ENCODE assay signal across 26 mouse cellular contexts in the genomic region with DNA sequence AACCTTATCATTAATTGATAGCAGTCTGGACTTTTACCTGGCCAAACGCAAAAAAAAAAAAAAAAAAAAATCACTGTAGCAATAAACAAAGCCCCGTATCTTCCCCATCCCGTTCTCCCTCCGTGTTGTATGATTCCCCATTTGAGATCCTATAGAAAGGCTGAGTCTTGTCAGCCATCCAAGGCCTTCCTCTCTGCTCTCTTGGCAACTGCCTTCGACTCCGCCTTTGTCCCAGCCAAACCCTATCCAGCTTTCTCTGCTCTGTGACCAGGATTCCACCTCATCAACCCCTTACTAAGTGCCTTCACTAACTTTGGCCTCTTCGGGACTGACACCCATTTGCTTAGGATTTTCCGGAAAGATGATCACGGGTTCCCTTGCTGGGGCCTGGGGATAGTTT. TPM values are rescaled to one million over a fixed set of nuclear protein-coding genes. Genes with fewer than 3 reads are reported as not detected.
DNase-seq lines count a peak whose midpoint lies in the region; ATAC-seq and TF ChIP-seq lines count a peak whose summit lies in the region.
"Had no signal": no experiment of that assay in that cellular context is flagged by ENCODE, and none has a peak within 500 bp of the region (broad histone marks: within the 10 kb centered on the region; RNA-seq: fewer than 3 reads in every experiment).

No protein-coding gene starts in this region.

- H3K36me3 ChIP-seq in hindbrain, embryonic 10.5 days: no peaks in the 10 kb centered on the region
- no peaks in the 10 kb centered on the region for H3K36me3 ChIP-seq in hindbrain, postnatal 0 days (ENCODE audit: insufficient read depth, low read length)
- H3K36me3 ChIP-seq in midbrain, embryonic 10.5 days: peaks cover 2% of the 10 kb centered on the region; the same call in 1 of the 2 replicates
- H3K36me3 ChIP-seq in midbrain, postnatal 0 days (ENCODE audit: insufficient read depth, low read length): no peaks in the 10 kb centered on the region
- H3K36me3 ChIP-seq: embryonic facial prominence, embryonic 12.5 days; G1E; heart, embryonic 12.5 days; kidney, embryonic 15.5 days; lung, embryonic 15.5 days; neural tube, embryonic 13.5 days had no signal

- no peaks in the 10 kb centered on the region for H3K9me3 ChIP-seq in hindbrain, embryonic 10.5 days
- no peaks in the 10 kb centered on the region for H3K9me3 ChIP-seq in hindbrain, postnatal 0 days (ENCODE audit: low read length)
- H3K9me3 ChIP-seq in midbrain, embryonic 10.5 days (replicated peaks): no peaks in the 10 kb centered on the region
- H3K9me3 ChIP-seq in midbrain, postnatal 0 days (ENCODE audit: low read length): no peaks in the 10 kb centered on the region
- H3K9me3 ChIP-seq: embryonic facial prominence, embryonic 12.5 days; heart, embryonic 12.5 days; kidney, embryonic 15.5 days; lung, embryonic 15.5 days; neural tube, embryonic 13.5 days had no signal

- no peak overlapping the region for H3K4me2 ChIP-seq in hindbrain, postnatal 0 days (ENCODE audit: low read depth, low read length)
- no peak overlapping the region for H3K4me2 ChIP-seq in midbrain, postnatal 0 days (ENCODE audit: low read depth, low read length, poor library complexity, severe bottlenecking)
- H3K4me2 ChIP-seq: embryonic facial prominence, embryonic 12.5 days; heart, embryonic 12.5 days; kidney, embryonic 15.5 days; lung, embryonic 15.5 days had no signal

- no peak for TF ChIP-seq CTCF in hindbrain, postnatal 0 days (IDR thresholded peaks at IDR 0.05; ENCODE audit: low read depth)
- no peak for TF ChIP-seq CTCF in midbrain, postnatal 0 days (IDR thresholded peaks at IDR 0.05)

- H3K9ac ChIP-seq in hindbrain, postnatal 0 days (replicated peaks; ENCODE audit: low read length): no peak overlapping the region
- H3K9ac ChIP-seq in midbrain, postnatal 0 days (replicated peaks; ENCODE audit: low read length, poor library complexity, severe bottlenecking): no peak overlapping the region
- H3K9ac ChIP-seq: embryonic facial prominence, embryonic 12.5 days; heart, embryonic 12.5 days; kidney, embryonic 15.5 days; liver, embryonic 14.5 days; lung, embryonic 15.5 days; neural tube, embryonic 13.5 days had no signal

- peaks cover 73% of the 10 kb centered on the region for H3K4me1 ChIP-seq in hindbrain, embryonic 10.5 days (replicated peaks)
- peaks cover 21% of the 10 kb centered on the region for H3K4me1 ChIP-seq in hindbrain, postnatal 0 days (ENCODE audit: insufficient read depth, low read length)
- H3K4me1 ChIP-seq in midbrain, embryonic 10.5 days: peaks cover 80% of the 10 kb centered on the region
- peaks cover 18% of the 10 kb centered on the region for H3K4me1 ChIP-seq in midbrain, postnatal 0 days (ENCODE audit: insufficient read depth, low read length)

- H3K27ac ChIP-seq in hindbrain, embryonic 10.5 days: peak overlapping the region; percentile 72
- no peak overlapping the region for H3K27ac ChIP-seq in hindbrain, postnatal 0 days
- peak overlapping the region; percentile 100 for H3K27ac ChIP-seq in midbrain, embryonic 10.5 days (replicated peaks)
- no peak overlapping the region for H3K27ac ChIP-seq in midbrain, postnatal 0 days (ENCODE audit: low read depth, low read length)
- H3K27ac ChIP-seq: embryonic facial prominence, embryonic 12.5 days; heart, adult 2 months; kidney, embryonic 15.5 days; liver, embryonic 14.5 days; lung, embryonic 15.5 days had no signal

- peak; percentile 19 to 24 for DNase-seq in cerebellum, postnatal 25 days
- DNase-seq in cerebellum, adult 9-10 months: no peak
- no peak for DNase-seq in hindbrain, embryonic 10.5 days (ENCODE audit: low spot score)
- no peak for DNase-seq in hindbrain, postnatal 0 days (ENCODE audit: low spot score)
- no peak for DNase-seq in midbrain, embryonic 10.5 days (ENCODE audit: low spot score)
- DNase-seq in midbrain, postnatal 0 days (ENCODE audit: low spot score): no peak
- DNase-seq in B cell, adult 2 months: no peak
- DNase-seq in layer of hippocampus, postnatal 36 days: no peak
- DNase-seq: adrenal gland, adult 8-10 months; cerebellum, adult 8-10 months; embryo, embryonic 11 days; heart, adult 2 months; heart, postnatal 4 days; kidney, adult 18-20 months; kidney, postnatal 4 days; liver; right cerebral cortex, postnatal 4 days; thymus, adult 2 months; thymus, postnatal 36 days had no signal

- H3K4me3 ChIP-seq in hindbrain, embryonic 10.5 days: no peak overlapping the region
- H3K4me3 ChIP-seq in hindbrain, postnatal 0 days (ENCODE audit: low read length): no peak overlapping the region
- no peak overlapping the region for H3K4me3 ChIP-seq in midbrain, embryonic 10.5 days
- no peak overlapping the region for H3K4me3 ChIP-seq in midbrain, postnatal 0 days (ENCODE audit: low read depth, low read length)
- H3K4me3 ChIP-seq: embryonic facial prominence, embryonic 12.5 days; heart, adult 2 months; heart, embryonic 12.5 days; kidney, embryonic 15.5 days; lung, embryonic 15.5 days; neural tube, embryonic 13.5 days had no signal

- WGBS in hindbrain, embryonic 10.5 days: 75% methylated on average over 9 of the region's 9 CpGs
- 48% methylated on average over 9 of the region's 9 CpGs for WGBS in hindbrain, postnatal 0 days
- 76% methylated on average over 9 of the region's 9 CpGs for whole genome bisulfite sequencing in midbrain, embryonic 10.5 days
- WGBS in midbrain, postnatal 0 days: 59% methylated on average over 9 of the region's 9 CpGs

- H3K27me3 ChIP-seq in hindbrain, embryonic 10.5 days (ENCODE audit: insufficient read depth, poor library complexity, severe bottlenecking): peaks cover 29% of the 10 kb centered on the region
- H3K27me3 ChIP-seq in hindbrain, postnatal 0 days (ENCODE audit: insufficient read depth, low read length): no peaks in the 10 kb centered on the region
- peaks cover 29% of the 10 kb centered on the region for H3K27me3 ChIP-seq in midbrain, embryonic 10.5 days (ENCODE audit: low read depth, poor library complexity, severe bottlenecking)
- H3K27me3 ChIP-seq in midbrain, postnatal 0 days (ENCODE audit: insufficient read depth, low read length): no peaks in the 10 kb centered on the region
- H3K27me3 ChIP-seq: neural tube, embryonic 13.5 days had no signal

- no peak for ATAC-seq in hindbrain, postnatal 0 days
- ATAC-seq in midbrain, postnatal 0 days (ENCODE audit: low FRiP score): no peak

RNA-seq across cellular contexts. Expression of gene Ephb2, which starts 2.2 kb away (rescaled TPM):
- 13.4 and 21.5 TPM in 2 replicates for polyA plus RNA-seq in hindbrain, embryonic 10.5 days (2016; fragmentation: Nextera tagmentation; extraction: Ambion mirVana)
- 136 and 150 TPM in 2 replicates for total RNA-seq in hindbrain, postnatal 0 days (2014; rRNA removed)
- 12.6 and 13.0 TPM in 2 replicates for polyA plus RNA-seq in hindbrain, postnatal 0 days (2015; fragmentation: Nextera tagmentation; extraction: Ambion mirVana)
- polyA plus RNA-seq in midbrain, embryonic 10.5 days (2016; fragmentation: Nextera tagmentation; extraction: Ambion mirVana): 15.6 and 20.9 TPM in 2 replicates
- 149 and 202 TPM in 2 replicates for total RNA-seq in midbrain, postnatal 0 days (2014; rRNA removed)
- polyA plus RNA-seq in midbrain, postnatal 0 days (2015; fragmentation: Nextera tagmentation; extraction: Ambion mirVana): 13.6 and 15.6 TPM in 2 replicates
- total RNA-seq in layer of hippocampus, postnatal 36 days (2021): 10 to 100 TPM; 24.5 to 26.2 TPM

RNA-seq across cellular contexts. Expression of gene C1qb, which starts 48.0 kb away (rescaled TPM):
- polyA plus RNA-seq in hindbrain, embryonic 10.5 days (2016; fragmentation: Nextera tagmentation; extraction: Ambion mirVana): 23.4 and 38.4 TPM in 2 replicates
- total RNA-seq in hindbrain, postnatal 0 days (2014; rRNA removed): 65.5 and 72.0 TPM in 2 replicates
- 75.8 and 79.7 TPM in 2 replicates for polyA plus RNA-seq in hindbrain, postnatal 0 days (2015; fragmentation: Nextera tagmentation; extraction: Ambion mirVana)
- polyA plus RNA-seq in midbrain, embryonic 10.5 days (2016; fragmentation: Nextera tagmentation; extraction: Ambion mirVana): 20.6 and 32.4 TPM in 2 replicates
- total RNA-seq in midbrain, postnatal 0 days (2014; rRNA removed): 60.0 and 71.3 TPM in 2 replicates
- polyA plus RNA-seq in midbrain, postnatal 0 days (2015; fragmentation: Nextera tagmentation; extraction: Ambion mirVana): 64.3 and 72.3 TPM in 2 replicates
- total RNA-seq in layer of hippocampus, postnatal 36 days (2021): 10 to 100 TPM; 47.8 to 51.2 TPM

RNA-seq across cellular contexts. Expression of gene C1qc, which starts 54.8 kb away (rescaled TPM):
- 7.5 and 18.5 TPM in 2 replicates for polyA plus RNA-seq in hindbrain, embryonic 10.5 days (2016; fragmentation: Nextera tagmentation; extraction: Ambion mirVana)
- 71.8 and 90.1 TPM in 2 replicates for total RNA-seq in hindbrain, postnatal 0 days (2014; rRNA removed)
- 47.1 and 48.3 TPM in 2 replicates for polyA plus RNA-seq in hindbrain, postnatal 0 days (2015; fragmentation: Nextera tagmentation; extraction: Ambion mirVana)
- 7.1 and 12.9 TPM in 2 replicates for polyA plus RNA-seq in midbrain, embryonic 10.5 days (2016; fragmentation: Nextera tagmentation; extraction: Ambion mirVana)
- total RNA-seq in midbrain, postnatal 0 days (2014; rRNA removed): 62.7 and 79.7 TPM in 2 replicates
- 39.0 and 39.7 TPM in 2 replicates for polyA plus RNA-seq in midbrain, postnatal 0 days (2015; fragmentation: Nextera tagmentation; extraction: Ambion mirVana)
- total RNA-seq in layer of hippocampus, postnatal 36 days (2021): 10 to 100 TPM; 36.1 to 37.7 TPM

Comparison
In these comparisons a context has a peak if more than half of its experiments do, and no peak if none do; other contexts are left out.
1. DNase-seq: peak in cerebellum, postnatal 25 days (2 of 2); none in cerebellum, adult 9-10 months (single experiment), hindbrain, embryonic 10.5 days (single experiment), hindbrain, postnatal 0 days (single experiment), midbrain, embryonic 10.5 days (single experiment), midbrain, postnatal 0 days (single experiment), B cell, adult 2 months (0 of 2) and layer of hippocampus, postnatal 36 days (0 of 2).
2. H3K27ac ChIP-seq: peak in hindbrain, embryonic 10.5 days (single experiment) and midbrain, embryonic 10.5 days (single experiment); none in hindbrain, postnatal 0 days (single experiment) and midbrain, postnatal 0 days (single experiment).